Mouse (Mus musculus) myocyte (in vitro differentiated cells): ENCODE data around the gene Scrn3.

Experiments used
- MAX ChIP-seq: IDR thresholded peaks from one replicate; pipeline ENCODE4 v1.6.1; 2011; ENCODE audit warnings: low read depth, mild to moderate bottlenecking, control low read depth
- POLR2A ChIP-seq: IDR thresholded peaks from one replicate; pipeline ENCODE4 v1.6.1; 2011; ENCODE audit warnings: low read depth, mild to moderate bottlenecking, control low read depth, moderate library complexity; ENCODE audit not compliant: insufficient read length
- POLR2AphosphoS2 ChIP-seq: IDR thresholded peaks from one replicate; pipeline ENCODE4 v1.6.1; 2011; ENCODE audit warnings: low read depth, control low read depth; ENCODE audit not compliant: insufficient read length
- TCF3 ChIP-seq: IDR thresholded peaks from one replicate; pipeline ENCODE4 v1.6.1; 2011; ENCODE audit warnings: low read depth, control low read depth; ENCODE audit not compliant: insufficient read length

- no peak for TF ChIP-seq POLR2A
- no peak for TF ChIP-seq POLR2AphosphoS2
- TF ChIP-seq MAX, result no peak
- no peak for TF ChIP-seq TCF3
These were observed 49.1 kb upstream of the Scrn3 start for GRCm38 (mm10) chr2:73263172-73263765.
